Mouse (Mus musculus) central nervous system, embryonic 11.5 days (tissue): ENCODE data around the gene Timp1. TPM values are rescaled to one million over a fixed set of nuclear protein-coding genes. Genes with fewer than 3 reads are reported as not detected.

ENCODE experiments used
- polyA plus RNA-seq: library from polyadenylated mRNA; depleted of rRNA; stranded (reverse); fragments of >200 nt; gene quantifications from 2 replicates; pipeline ENCODE4 v1.2.3, GENCODE M21; 2012; rRNA removed

Timp1 gene
- polyA plus RNA-seq: 6.4 and 13.3 TPM in 2 replicates

DNA sequence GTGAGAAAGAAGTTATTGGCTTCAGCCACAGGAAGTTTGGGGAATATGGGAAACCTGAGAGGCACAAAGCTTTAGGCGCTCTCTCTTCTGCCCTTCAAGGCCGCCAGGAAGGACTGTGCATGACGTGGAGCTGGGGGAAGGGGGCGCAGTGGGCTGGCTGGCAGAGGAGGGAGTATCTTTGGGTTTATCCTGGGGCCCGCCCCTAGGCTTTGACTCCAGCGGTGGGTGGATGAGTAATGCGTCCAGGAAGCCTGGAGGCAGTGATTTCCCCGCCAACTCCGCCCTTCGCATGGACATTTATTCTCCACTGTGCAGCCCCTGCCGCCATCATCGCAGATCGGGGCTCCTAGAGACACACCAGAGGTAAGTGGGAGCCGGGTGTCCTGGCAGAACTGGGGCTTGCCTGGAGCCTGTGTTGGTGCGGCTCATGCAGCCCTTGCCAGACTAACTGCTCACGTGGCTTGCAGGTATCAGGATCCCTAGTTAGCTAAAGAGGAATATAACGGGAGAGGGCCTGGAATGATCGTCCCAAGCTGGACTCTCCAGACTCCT lies at the start of gene Timp1:
Timp1 (plus strand) TSS at position 205 of the 552 bp plus-strand sequence.

DNA sequence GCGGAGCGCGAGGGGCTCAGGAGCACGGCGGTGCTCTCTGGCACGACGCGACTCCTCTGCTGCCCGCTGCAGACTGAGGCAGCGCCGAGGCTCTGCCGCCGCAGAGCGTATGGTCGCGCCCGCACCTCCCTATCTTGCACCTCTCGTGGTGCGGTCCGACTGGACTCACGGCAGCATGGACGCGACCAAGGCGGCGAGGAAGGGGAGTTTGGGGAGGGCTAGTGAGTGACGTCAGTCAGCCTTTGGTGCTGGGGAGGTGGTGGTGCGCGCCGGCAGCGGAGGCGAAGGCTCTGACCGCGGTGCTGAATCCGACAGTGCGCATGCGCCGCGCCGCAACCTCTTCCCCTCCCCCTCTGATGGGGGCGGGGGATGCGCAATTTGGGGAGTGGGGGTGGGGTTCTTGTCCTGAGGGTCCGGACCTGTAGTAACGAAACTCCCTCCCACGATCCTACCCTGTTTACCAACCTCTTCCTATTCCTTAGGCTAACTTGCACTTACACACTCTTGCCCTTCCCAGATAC lies 50.9 kb downstream of the Timp1 start, which contains the start of gene Syn1:
Syn1 (minus strand) TSS at position 161 of the 521 bp plus-strand sequence.

Other genes starting within 250 kb of the Timp1 start
- gene Uba1, start 211.8 kb upstream of the Timp1 start, polyA plus RNA-seq: 263 and 292 TPM in 2 replicates
- 120 and 194 TPM in 2 replicates for gene Cdk16, start 182.2 kb upstream of the Timp1 start, polyA plus RNA-seq
- gene Usp11, start 166.3 kb upstream of the Timp1 start, polyA plus RNA-seq: 82.2 and 87.4 TPM in 2 replicates
- 110 and 145 TPM in 2 replicates for gene Araf, start 72.4 kb upstream of the Timp1 start, polyA plus RNA-seq
- 6.0 and 6.4 TPM in 2 replicates for gene Syn1, start 50.8 kb downstream of the Timp1 start, polyA plus RNA-seq
- gene Cfp, start 61.4 kb downstream of the Timp1 start, polyA plus RNA-seq: 20.5 and 23.8 TPM in 2 replicates
- 13.7 and 21.4 TPM in 2 replicates for gene Elk1, start 80.4 kb downstream of the Timp1 start, polyA plus RNA-seq
- gene Uxt, start 91.9 kb downstream of the Timp1 start, polyA plus RNA-seq: 33.6 and 36.0 TPM in 2 replicates
- 6.6 and 8.6 TPM in 2 replicates for gene Zfp182, start 192.2 kb downstream of the Timp1 start, polyA plus RNA-seq
- gene Spaca5, start 198.2 kb downstream of the Timp1 start, polyA plus RNA-seq: not detected in 2 replicates
- gene Zfp300, start 219.4 kb downstream of the Timp1 start, polyA plus RNA-seq: 0.96 and 1.3 TPM in 2 replicates
- gene Ssxa1, start 245.7 kb downstream of the Timp1 start, polyA plus RNA-seq: not detected in 2 replicates